Mouse (Mus musculus) limb, embryonic 14.5 days (tissue): ENCODE data around the gene Krtap16-1. TPM values are rescaled to one million over a fixed set of nuclear protein-coding genes. Genes with fewer than 3 reads are reported as not detected.

Experiments
- ATAC-seq: fragments of 200-750 bp; cut with Nextera tagmentation; 2 replicates; pipeline ENCODE4 v1.8.0; 2017; ENCODE audit warnings: low read depth, moderate number of reproducible peaks, moderate TSS enrichment; ENCODE audit not compliant: low FRiP score
- DNase-seq: peaks from one replicate; pipeline ENCODE4 v3.0.0-alpha.2; 2015; ENCODE audit warnings: low spot score
- H3K27ac ChIP-seq: fragments of 300-500 bp; sonication (generic); replicated peaks from 2 replicates; pipeline ENCODE4 v1.5.1; 2014; ENCODE audit warnings: low read depth, mild to moderate bottlenecking, low read length, moderate library complexity, mixed read lengths
- H3K27me3 ChIP-seq: fragments of 300-500 bp; sonication (generic); 2 replicates; pipeline ENCODE4 v1.6.1; 2014; ENCODE audit warnings: low read length, mixed read lengths; ENCODE audit not compliant: control insufficient read depth, insufficient read depth
- H3K36me3 ChIP-seq: fragments of 300-500 bp; sonication (generic); 2 replicates; pipeline ENCODE4 v1.6.1; 2014; ENCODE audit warnings: mild to moderate bottlenecking, low read length, moderate library complexity, mixed read lengths; ENCODE audit not compliant: control insufficient read depth, insufficient read depth
- H3K4me1 ChIP-seq: fragments of 300-500 bp; sonication (generic); 2 replicates; pipeline ENCODE4 v1.6.1; 2014; ENCODE audit warnings: antibody characterized with exemption, low read length, mixed read lengths; ENCODE audit not compliant: control insufficient read depth, insufficient read depth
- H3K4me2 ChIP-seq: fragments of 300-500 bp; sonication (generic); replicated peaks from 2 replicates; pipeline ENCODE4 v1.6.1; 2014; ENCODE audit warnings: low read depth, mild to moderate bottlenecking, low read length, moderate library complexity; ENCODE audit not compliant: severe bottlenecking
- H3K4me3 ChIP-seq: fragments of 300-500 bp; sonication (generic); replicated peaks from 2 replicates; pipeline ENCODE4 v1.5.1; 2014; ENCODE audit warnings: low read length
- H3K9ac ChIP-seq: fragments of 300-500 bp; sonication (generic); 2 replicates; pipeline ENCODE4 v1.6.1; 2014; ENCODE audit warnings: mild to moderate bottlenecking, low read depth, low read length, moderate library complexity; ENCODE audit not compliant: severe bottlenecking
- H3K9me3 ChIP-seq: fragments of 300-500 bp; sonication (generic); 2 replicates; pipeline ENCODE4 v1.6.1; 2016; ENCODE audit warnings: low read length; ENCODE audit not compliant: control insufficient read depth
- POLR2A ChIP-seq: fragments of 200-500 bp; IDR thresholded peaks from 2 replicates; pipeline ENCODE4 v1.8.0; 2012; ENCODE audit warnings: inconsistent platforms, mild to moderate bottlenecking, moderate library complexity, borderline replicate concordance; ENCODE audit not compliant: insufficient read depth, insufficient read length; ENCODE audit errors: extremely low read depth
- WGBS: fragments of 180-500 bp; shearing (Covaris S2); extraction: QIAGEN DNeasy Blood & Tissue Kit; methylation state at CpG from one replicate; pipeline ENCODE4 v1.1.7; 2014; 5-methylcytosine and 5-hydroxymethylcytosine counted together
- polyA plus RNA-seq, 2 experiments: library from polyadenylated mRNA; depleted of rRNA in 1 of 2; stranded (reverse) in 1 of 2; unstranded in 1 of 2; fragments of >200 nt; fragmentation: Nextera tagmentation in 1 of 2; extraction: Ambion mirVana in 1 of 2; gene quantifications; 2 replicates each; pipeline versions ENCODE4 v1.2.1 to v1.2.3; 2012 to 2014

The Krtap16-1 gene
- polyA plus RNA-seq, 2 experiments: 0.19 TPM; not detected in 1

DNA sequence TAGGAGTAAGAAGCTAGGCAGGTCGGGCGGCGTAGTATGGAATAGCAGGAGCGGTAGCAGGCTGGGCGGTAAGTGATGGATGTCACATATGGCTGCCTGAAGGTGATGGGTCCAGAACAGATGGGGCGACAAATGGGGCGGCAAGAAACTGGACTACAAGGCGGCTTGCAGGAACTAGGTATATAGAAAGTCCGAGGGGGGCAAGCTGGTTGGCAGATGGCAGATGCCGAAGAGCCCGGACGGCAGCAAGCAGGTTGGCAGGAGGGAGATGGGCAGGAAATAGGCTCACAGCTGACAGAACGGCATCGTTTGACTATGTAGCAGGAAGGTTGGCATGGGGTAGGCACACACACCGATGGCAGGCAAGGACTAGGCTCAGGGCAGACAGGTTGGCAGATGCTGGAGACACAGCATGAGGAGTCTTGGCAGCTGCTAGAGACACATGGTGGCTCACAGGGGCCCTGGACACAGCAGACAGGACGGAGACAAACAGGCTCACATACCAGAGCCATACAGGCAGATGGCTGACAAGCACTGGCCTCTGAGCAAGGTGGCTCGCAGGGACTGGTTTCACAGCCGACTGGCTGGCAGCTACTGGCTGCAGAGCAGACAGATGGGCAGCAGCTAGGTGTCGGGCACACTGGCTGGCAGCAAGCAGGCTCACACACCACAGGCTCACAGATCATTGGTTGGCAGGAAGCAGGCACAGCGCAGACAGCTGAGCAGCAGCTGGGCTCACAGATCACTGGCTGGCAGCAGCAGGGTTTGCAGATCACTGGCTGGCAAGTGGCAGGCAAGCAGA lies 905 bp downstream of the Krtap16-1 start:
- Histone ChIP-seq H3K4me3 (no peak overlapping the region), H3K4me1 (no peaks in the 10 kb centered on the region), H3K36me3 (no peaks in the 10 kb centered on the region), H3K9ac (no peak overlapping the region), H3K9me3 (no peaks in the 10 kb centered on the region), H3K4me2 (no peak overlapping the region), H3K27me3 (no peaks in the 10 kb centered on the region), H3K27ac (no peak overlapping the region)
- no peak for TF ChIP-seq POLR2A
- no peak for ATAC-seq
- WGBS: 80% methylated on average over 20 of the region's 20 CpGs
- DNase-seq: no peak

DNA sequence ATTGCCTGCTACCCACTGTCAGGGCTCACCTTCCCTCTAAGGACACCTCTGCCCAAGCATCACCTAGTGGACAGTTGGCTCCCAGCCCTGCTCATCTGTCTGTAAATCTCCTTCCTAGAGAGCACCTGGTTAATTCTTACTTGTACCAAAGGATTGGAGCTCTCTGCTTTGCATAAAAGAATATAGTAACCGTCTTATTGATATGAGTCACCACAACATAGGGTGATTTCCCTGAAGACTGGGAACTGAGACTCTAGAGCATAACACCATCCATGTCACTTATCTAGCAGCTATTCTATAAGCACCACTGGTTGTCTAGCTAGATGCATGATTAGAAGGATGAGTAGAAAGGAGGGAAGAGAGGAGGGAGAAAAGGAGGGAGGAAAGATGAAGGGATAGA lies 3.0 kb downstream of the Krtap16-1 start:
- Histone ChIP-seq H3K36me3 (no peaks in the 10 kb centered on the region), H3K4me2 (no peak overlapping the region), H3K9me3 (no peaks in the 10 kb centered on the region), H3K9ac (no peak overlapping the region), H3K27ac (no peak overlapping the region), H3K4me3 (no peak overlapping the region), H3K27me3 (no peaks in the 10 kb centered on the region), H3K4me1 (no peaks in the 10 kb centered on the region)
- TF ChIP-seq POLR2A: no peak
- no peak for DNase-seq
- no peak for ATAC-seq
- WGBS: 95% methylated on average over 1 of the region's 1 CpGs

DNA sequence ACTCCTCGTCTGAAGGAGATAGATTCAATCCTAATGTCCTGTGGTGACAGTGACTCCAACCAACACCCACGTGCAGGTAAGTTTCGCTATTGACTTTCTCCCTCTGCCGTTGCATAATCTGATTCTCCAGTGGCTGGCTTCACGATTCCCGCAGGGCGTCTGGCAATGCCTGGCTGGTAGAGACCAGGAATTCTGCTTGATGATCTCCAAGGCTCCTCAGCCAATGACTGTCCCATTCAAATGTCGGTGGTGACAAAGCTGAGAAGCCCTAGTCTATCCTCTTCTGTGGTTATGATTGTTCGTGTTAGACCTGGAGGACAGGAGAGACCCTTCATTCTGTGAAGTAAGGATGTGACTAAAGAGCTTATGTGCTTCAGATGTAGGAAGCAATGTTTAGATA lies 3.7 kb downstream of the Krtap16-1 start:
- WGBS: 86% methylated on average over 9 of the region's 9 CpGs
- DNase-seq (no peak), ATAC-seq (no peak)
- no peaks in the 10 kb centered on the region for H3K27me3 ChIP-seq
- no peak overlapping the region for H3K27ac ChIP-seq
- H3K4me2 ChIP-seq: no peak overlapping the region
- no peaks in the 10 kb centered on the region for H3K4me1 ChIP-seq
- no peaks in the 10 kb centered on the region for H3K9me3 ChIP-seq
- no peak overlapping the region for H3K9ac ChIP-seq
- TF ChIP-seq POLR2A: no peak
- H3K36me3 ChIP-seq: no peaks in the 10 kb centered on the region
- H3K4me3 ChIP-seq: no peak overlapping the region

- Histone ChIP-seq H3K27me3 (no peaks in the 10 kb centered on the region), H3K36me3 (no peaks in the 10 kb centered on the region), H3K9ac (no peak within 1 kb of the TSS), H3K9me3 (peaks cover 2% of the 10 kb centered on the region; the same call in 1 of the 2 replicates), H3K4me3 (no peak within 1 kb of the TSS), H3K27ac (no peak within 1 kb of the TSS), H3K4me1 (no peaks in the 10 kb centered on the region), H3K4me2 (no peak within 1 kb of the TSS)
- DNase-seq (no peak), ATAC-seq (no peak)
- TF ChIP-seq POLR2A: no peak
- 67% methylated on average over 5 of the region's 5 CpGs for WGBS
Observed at GRCm38 (mm10) chr11:99978953-99979352, 7.4 kb downstream of the Krtap16-1 start, which contains the start of gene Krtap29-1. Krtap29-1 (minus strand) TSS chr11:99979053.

- Histone ChIP-seq H3K4me3 (no peak overlapping the region), H3K9ac (no peak overlapping the region), H3K9me3 (no peaks in the 10 kb centered on the region), H3K4me2 (no peak overlapping the region), H3K4me1 (no peaks in the 10 kb centered on the region), H3K27ac (no peak overlapping the region; the same call in 1 of the 2 replicates), H3K36me3 (no peaks in the 10 kb centered on the region), H3K27me3 (no peaks in the 10 kb centered on the region)
- ATAC-seq: no peak
- no peak for TF ChIP-seq POLR2A
- peak; percentile 39 for DNase-seq
- 6% methylated on average over 2 of the region's 2 CpGs for WGBS
Observed at GRCm38 (mm10) chr11:99965961-99966360, 20.4 kb downstream of the Krtap16-1 start.
